Mouse (Mus musculus) heart, adult 2 months (tissue): ENCODE results near the gene Gpr146. TPM values are rescaled to one million over a fixed set of nuclear protein-coding genes. Genes with fewer than 3 reads are reported as not detected.

Experiments used
- DNase-seq, 2 experiments: peaks; one replicate each; pipeline ENCODE4 v3.0.0; 2021
- H3K27ac ChIP-seq: fragments of 200-600 bp; 2 replicates; pipeline ENCODE4 v1.8.1; 2022
- H3K27me3 ChIP-seq: fragments of 200-500 bp; 2 replicates; pipeline ENCODE4 v1.6.1; 2012; ENCODE audit warnings: mild to moderate bottlenecking, low read length, inconsistent platforms, mixed read lengths; ENCODE audit not compliant: control insufficient read depth, insufficient read depth
- H3K36me3 ChIP-seq: fragments of 200-500 bp; 2 replicates; pipeline ENCODE4 v1.6.1; 2012; ENCODE audit warnings: low read length, inconsistent platforms; ENCODE audit not compliant: control insufficient read depth, insufficient read depth
- H3K4me1 ChIP-seq: fragments of 200-500 bp; 2 replicates; pipeline ENCODE4 v1.6.1; 2011; ENCODE audit warnings: low read length; ENCODE audit not compliant: control insufficient read depth, insufficient read depth
- H3K4me3 ChIP-seq: fragments of 200-600 bp; 2 replicates; pipeline ENCODE4 v1.8.1; 2022
- H3K79me2 ChIP-seq: fragments of 200-500 bp; replicated peaks from 2 replicates; pipeline ENCODE4 v1.6.1; 2012; ENCODE audit warnings: mild to moderate bottlenecking, inconsistent platforms, low read length, moderate library complexity, mixed read lengths; ENCODE audit not compliant: control insufficient read depth, insufficient read depth
- H3K9ac ChIP-seq: fragments of 200-500 bp; 2 replicates; pipeline ENCODE4 v1.6.1; 2012; ENCODE audit warnings: low read depth, mild to moderate bottlenecking, control low read depth, inconsistent platforms, low read length, mixed read lengths
- CTCF ChIP-seq: fragments of 200-600 bp; IDR thresholded peaks from 2 replicates; pipeline ENCODE4 v1.8.1; 2022; ENCODE audit warnings: antibody characterized with exemption, mild to moderate bottlenecking, moderate library complexity
- EP300 ChIP-seq: fragments of 200-500 bp; IDR thresholded peaks from 2 replicates; pipeline ENCODE4 v1.6.1; 2011; ENCODE audit warnings: low read depth, low read length, control low read depth; ENCODE audit not compliant: insufficient read depth
- POLR2A ChIP-seq: fragments of 200-500 bp; IDR thresholded peaks from 2 replicates; pipeline ENCODE4 v1.6.1; 2011; ENCODE audit warnings: mild to moderate bottlenecking, low read depth, low read length, control low read depth; ENCODE audit not compliant: insufficient read depth
- WGBS: fragments of 180-500 bp; shearing (Covaris S2); methylation state at CpG from one replicate; pipeline ENCODE4 v1.1.7; 2018; 5-methylcytosine and 5-hydroxymethylcytosine counted together
- intact Hi-C: fragments of 180-260 bp; cut with DNase I; formaldehyde crosslinking; loops from one replicate; pipeline ENCODE4 v1.15.1; 2025
- polyA plus RNA-seq: library from polyadenylated mRNA; depleted of rRNA; stranded (reverse); fragments of >200 nt; gene quantifications from 2 replicates; pipeline ENCODE4 v1.2.3, GENCODE M21; 2012
- total RNA-seq, 2 experiments: library from RNA; stranded (reverse); gene quantifications; 2 replicates each; pipeline ENCODE4 v1.2.3; 2021

The Gpr146 gene
- total and polyA plus RNA-seq, 3 experiments: 42.9 to 62.4 (median 56.6) TPM

DNA sequence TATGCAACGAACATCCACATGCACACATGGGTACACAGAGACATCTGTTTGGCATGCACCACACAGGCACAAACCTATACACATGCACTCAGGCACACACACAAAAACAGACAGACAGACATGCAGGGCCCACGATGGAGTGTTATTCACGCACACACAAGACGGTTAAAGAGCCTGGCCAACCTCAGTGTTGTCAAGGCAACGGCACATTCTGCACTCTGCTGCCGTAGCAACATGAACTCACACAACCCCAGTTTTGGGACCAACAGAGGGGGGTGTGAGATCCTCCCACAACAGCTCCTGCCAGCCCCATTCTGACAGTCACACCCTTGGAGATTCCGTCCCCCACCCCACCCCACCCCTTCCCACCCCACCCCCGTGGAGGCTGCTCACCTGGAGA, 57.4 kb downstream of the Gpr146 start:
- H3K27me3 ChIP-seq: no peaks in the 10 kb centered on the region
- WGBS: 73% methylated on average over 8 of the region's 8 CpGs

DNA sequence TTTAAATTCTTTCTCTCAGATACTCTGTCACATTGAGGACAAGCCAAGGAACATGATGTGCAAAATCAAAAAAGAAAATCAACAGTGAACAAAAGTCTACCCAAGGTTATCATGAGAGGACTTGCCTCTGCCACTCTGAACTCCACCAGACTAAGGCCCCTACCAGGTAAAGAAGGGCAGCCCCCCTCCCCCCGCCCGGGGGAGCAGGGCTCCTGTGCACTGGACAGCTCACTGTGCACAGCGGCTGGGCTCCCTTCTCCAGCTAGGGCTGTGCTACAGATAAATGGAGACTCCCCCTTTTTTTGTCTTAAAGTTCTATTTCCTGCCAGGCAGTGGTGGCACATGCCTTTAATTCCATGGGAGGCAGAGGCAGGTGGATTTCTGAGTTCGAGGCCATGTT, 60.3 kb downstream of the Gpr146 start:
- no peak overlapping the region for H3K9ac ChIP-seq
- no peak overlapping the region for H3K4me3 ChIP-seq
- TF ChIP-seq POLR2A: no peak
- no peak for TF ChIP-seq EP300
- TF ChIP-seq CTCF: no peak
- 92% methylated on average over 4 of the region's 4 CpGs for WGBS
- H3K27me3 ChIP-seq: no peaks in the 10 kb centered on the region
- DNase-seq: no peak
- no peaks in the 10 kb centered on the region for H3K79me2 ChIP-seq
- H3K4me1 ChIP-seq: peaks cover 11% of the 10 kb centered on the region
- H3K27ac ChIP-seq: no peak overlapping the region
- intact Hi-C loops: no loop called here
- no peaks in the 10 kb centered on the region for H3K36me3 ChIP-seq

More for the DNA sequence above, 57.4 kb downstream of the Gpr146 start:
- TF ChIP-seq EP300: no peak
- no peak for TF ChIP-seq CTCF
- no peak for TF ChIP-seq POLR2A
- Histone ChIP-seq H3K9ac (no peak overlapping the region), H3K27ac (no peak overlapping the region; the same call in 1 of the 2 replicates), H3K79me2 (no peaks in the 10 kb centered on the region), H3K36me3 (no peaks in the 10 kb centered on the region), H3K4me1 (peaks cover 13% of the 10 kb centered on the region), H3K4me3 (no peak overlapping the region)
- intact Hi-C loops: no loop called here
- no peak for DNase-seq

DNA sequence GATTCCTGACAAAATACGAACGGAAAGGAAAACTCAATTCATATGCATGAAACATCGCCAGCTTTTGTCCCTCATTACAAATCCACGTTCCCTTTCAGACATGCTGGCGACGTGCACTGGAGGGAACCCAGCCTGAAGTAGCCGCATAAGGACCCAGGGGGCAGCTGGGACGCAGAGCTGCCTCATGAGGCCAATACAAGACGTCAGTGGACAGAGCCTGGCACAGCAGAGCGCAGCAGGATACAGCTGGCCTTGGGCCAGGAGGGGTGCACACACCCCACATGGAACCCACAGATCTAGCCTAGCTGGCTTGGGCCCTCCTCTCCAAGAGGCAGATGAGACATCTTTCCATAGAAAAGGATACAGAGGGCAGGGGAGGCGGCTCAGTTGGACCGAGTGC, 60.9 kb downstream of the Gpr146 start:
- WGBS: 83% methylated on average over 12 of the region's 12 CpGs
- H3K4me3 ChIP-seq: no peak overlapping the region
- intact Hi-C loops: no loop called here
- no peak overlapping the region for H3K27ac ChIP-seq
- H3K9ac ChIP-seq: no peak overlapping the region
- no peak for DNase-seq
- peaks cover 10% of the 10 kb centered on the region for H3K4me1 ChIP-seq
- TF ChIP-seq POLR2A: no peak
- no peak for TF ChIP-seq EP300
- TF ChIP-seq CTCF: no peak
- no peaks in the 10 kb centered on the region for H3K36me3 ChIP-seq
- H3K79me2 ChIP-seq: no peaks in the 10 kb centered on the region
- H3K27me3 ChIP-seq: no peaks in the 10 kb centered on the region

DNA sequence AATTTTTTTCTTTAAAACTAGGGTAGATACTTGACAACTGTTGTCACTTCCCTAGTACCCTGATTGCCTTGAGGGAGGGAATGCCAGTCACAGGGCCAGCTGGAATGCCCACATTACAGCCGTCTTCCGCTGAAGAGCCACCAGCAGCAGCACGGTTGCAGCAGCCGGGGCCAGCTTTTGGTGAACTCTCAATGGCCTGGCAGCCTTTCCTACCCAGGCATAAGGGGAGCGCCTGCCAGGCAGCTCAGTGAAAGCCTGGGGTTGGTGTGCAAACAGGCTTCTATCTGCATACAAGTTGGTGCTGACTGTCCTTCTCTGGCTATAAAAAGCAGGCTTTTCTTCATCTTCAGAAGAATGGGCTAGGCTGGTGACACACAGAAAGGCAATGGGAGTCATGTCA, 63.0 kb downstream of the Gpr146 start:
- intact Hi-C loops: no loop called here
- Histone ChIP-seq H3K79me2 (no peaks in the 10 kb centered on the region), H3K36me3 (no peaks in the 10 kb centered on the region), H3K9ac (no peak overlapping the region), H3K4me1 (0 out of 2 replicates have a peak, but pooled peaks cover 3% of the 10 kb centered on the region), H3K27me3 (no peaks in the 10 kb centered on the region), H3K4me3 (no peak overlapping the region), H3K27ac (peak overlapping the region; percentile 31)
- 60% methylated on average over 5 of the region's 5 CpGs for WGBS
- no peak for TF ChIP-seq POLR2A
- no peak for TF ChIP-seq CTCF
- no peak for TF ChIP-seq EP300
- DNase-seq: peak in 1 of 2 experiments; percentile 60

DNA sequence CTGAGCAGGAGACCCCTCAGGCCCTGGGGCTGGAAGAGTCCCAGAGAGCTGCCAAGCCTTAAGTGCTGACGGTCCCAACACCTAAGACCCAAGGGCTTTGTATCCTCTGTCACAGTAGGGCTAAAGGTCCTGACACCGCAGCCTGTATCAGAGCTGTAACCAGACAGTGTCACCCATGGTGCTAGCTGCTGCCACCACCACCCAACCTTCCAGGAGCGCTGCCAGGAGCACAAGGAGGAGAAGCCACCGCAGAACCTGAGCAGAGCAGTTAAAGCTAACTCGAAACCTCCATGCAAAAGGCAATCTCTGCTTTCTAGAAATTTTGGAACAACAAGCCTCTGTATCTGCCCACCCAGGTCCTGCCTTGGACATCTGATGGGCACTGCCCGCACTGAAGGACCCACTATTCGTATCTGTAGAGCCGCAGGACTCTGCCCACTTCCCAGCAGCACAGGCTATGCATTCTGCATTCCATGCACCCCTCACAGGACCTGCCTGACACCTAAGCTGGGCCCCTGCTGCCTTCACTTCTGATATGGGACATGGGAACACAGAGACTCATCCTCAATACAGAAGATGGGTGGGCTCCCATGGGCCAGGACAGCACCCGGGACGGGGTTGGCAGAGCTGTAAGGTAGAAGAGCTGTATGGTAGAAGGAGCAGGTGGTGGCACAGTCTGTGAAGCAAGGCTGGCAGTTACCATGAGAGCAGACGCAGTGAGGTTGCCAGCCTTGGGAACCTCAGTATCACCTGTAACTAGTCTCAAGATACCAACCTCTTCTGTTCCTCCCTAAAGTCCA, 63.6 kb downstream of the Gpr146 start:
- intact Hi-C loops: no loop called here
- peak overlapping the region; percentile 31 for H3K27ac ChIP-seq
- H3K9ac ChIP-seq: no peak overlapping the region
- no peak for DNase-seq
- H3K27me3 ChIP-seq: no peaks in the 10 kb centered on the region
- 87% methylated on average over 11 of the region's 11 CpGs for WGBS
- H3K36me3 ChIP-seq: no peaks in the 10 kb centered on the region
- TF ChIP-seq POLR2A: no peak
- no peak for TF ChIP-seq CTCF
- no peak for TF ChIP-seq EP300
- 0 out of 2 replicates have a peak, but pooled peaks cover 3% of the 10 kb centered on the region for H3K4me1 ChIP-seq
- no peak overlapping the region for H3K4me3 ChIP-seq
- H3K79me2 ChIP-seq: no peaks in the 10 kb centered on the region

DNA sequence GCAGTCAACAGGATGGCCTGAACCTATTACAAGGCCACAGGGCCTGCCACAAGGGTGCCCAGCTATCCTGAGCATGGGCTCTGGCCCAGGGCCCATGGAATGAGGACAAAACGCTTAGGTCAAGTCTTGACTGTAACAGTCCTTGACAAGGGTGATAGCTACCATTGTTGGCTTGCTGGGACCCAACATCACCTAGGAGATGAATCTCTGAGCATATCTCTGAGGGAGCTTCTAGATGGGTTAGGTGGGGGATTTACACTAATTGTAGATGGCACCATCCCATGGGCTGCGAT, 64.2 kb downstream of the Gpr146 start:
- intact Hi-C loops: no loop called here
- H3K9ac ChIP-seq: no peak overlapping the region
- H3K27me3 ChIP-seq: no peaks in the 10 kb centered on the region
- no peaks in the 10 kb centered on the region for H3K79me2 ChIP-seq
- no peaks in the 10 kb centered on the region for H3K36me3 ChIP-seq
- H3K4me3 ChIP-seq: no peak overlapping the region
- DNase-seq: no peak
- TF ChIP-seq CTCF (no peak), EP300 (no peak), POLR2A (no peak)
- 77% methylated on average over 2 of the region's 2 CpGs for WGBS
- 0 out of 2 replicates have a peak, but pooled peaks cover 3% of the 10 kb centered on the region for H3K4me1 ChIP-seq
- no peak overlapping the region for H3K27ac ChIP-seq
